39 mouse cellular contexts compared by ENCODE assay signal in genomic region chr17:28864464-28864863, GRCm38 (mm10). TPM values are rescaled to one million over a fixed set of nuclear protein-coding genes. Genes with fewer than 3 reads are reported as not detected.
"Had no signal": no experiment of that assay in that cellular context is flagged by ENCODE, and none has a peak within 500 bp of the region (broad histone marks: within the 10 kb centered on the region; RNA-seq: fewer than 3 reads in every experiment).

No protein-coding gene starts in this region.

- H3K4me1 ChIP-seq: heart, embryonic 12.5 days; heart, embryonic 13.5 days; heart, embryonic 15.5 days; hindbrain, embryonic 10.5 days; intestine, embryonic 15.5 days; kidney, embryonic 15.5 days had no signal

- H3K27me3 ChIP-seq: heart, embryonic 12.5 days; heart, embryonic 13.5 days; heart, embryonic 15.5 days; hindbrain, embryonic 12.5 days; hindbrain, embryonic 13.5 days; hindbrain, embryonic 15.5 days; intestine, embryonic 15.5 days; kidney, embryonic 15.5 days had no signal

- ATAC-seq: hindbrain, embryonic 16.5 days; hindbrain, postnatal 0 days; inflammation-experienced regulatory T-cells, adult 6 months; intestine, embryonic 15.5 days; intestine, embryonic 16.5 days; intestine, postnatal 0 days had no signal

- H3K9ac ChIP-seq: heart, embryonic 12.5 days; heart, embryonic 13.5 days; heart, embryonic 15.5 days; hindbrain, embryonic 12.5 days; hindbrain, embryonic 13.5 days; hindbrain, embryonic 14.5 days; hindbrain, embryonic 15.5 days; intestine, embryonic 15.5 days; kidney, embryonic 15.5 days had no signal

- H3K36me3 ChIP-seq: heart, embryonic 10.5 days; heart, embryonic 12.5 days; heart, embryonic 13.5 days; heart, embryonic 15.5 days; hindbrain, embryonic 10.5 days; hindbrain, embryonic 12.5 days; hindbrain, embryonic 13.5 days; hindbrain, embryonic 15.5 days; intestine, embryonic 15.5 days; kidney, embryonic 15.5 days had no signal

- H3K4me2 ChIP-seq: heart, embryonic 11.5 days; heart, embryonic 12.5 days; heart, embryonic 13.5 days; heart, embryonic 15.5 days; hindbrain, embryonic 12.5 days; hindbrain, embryonic 13.5 days; hindbrain, embryonic 14.5 days; hindbrain, embryonic 15.5 days; intestine, embryonic 15.5 days; kidney, embryonic 15.5 days had no signal

- H3K27ac ChIP-seq: heart, embryonic 10.5 days; heart, embryonic 13.5 days; heart, embryonic 15.5 days; hindbrain, embryonic 10.5 days; hindbrain, embryonic 12.5 days; hindbrain, embryonic 13.5 days; hindbrain, embryonic 14.5 days; hindbrain, embryonic 15.5 days; hindbrain, postnatal 0 days; intestine, embryonic 15.5 days; kidney, embryonic 15.5 days; kidney, postnatal 0 days had no signal

- DNase-seq: heart, postnatal 10 days; heart, postnatal 14 days; heart, postnatal 36 days; heart, postnatal 4 days; kidney, adult 11 months; kidney, adult 18-20 months; kidney, adult 2 months; kidney, adult 8-10 months; kidney, adult 9 months; kidney, postnatal 10 days; kidney, postnatal 14 days; kidney, postnatal 36 days; kidney, postnatal 4 days; layer of hippocampus, adult 9-11 months; layer of hippocampus, postnatal 36 days had no signal

- H3K9me3 ChIP-seq: heart, embryonic 10.5 days; heart, embryonic 12.5 days; heart, embryonic 13.5 days; heart, embryonic 15.5 days; hindbrain, embryonic 10.5 days; hindbrain, embryonic 12.5 days; hindbrain, embryonic 13.5 days; hindbrain, embryonic 15.5 days; intestine, embryonic 15.5 days; kidney, embryonic 15.5 days had no signal

- H3K4me3 ChIP-seq: heart, embryonic 10.5 days; heart, embryonic 12.5 days; heart, embryonic 13.5 days; heart, embryonic 15.5 days; hindbrain, embryonic 10.5 days; hindbrain, embryonic 12.5 days; hindbrain, embryonic 13.5 days; hindbrain, embryonic 15.5 days; intestine, embryonic 15.5 days; kidney, embryonic 15.5 days; layer of hippocampus, adult 2 months had no signal

RNA-seq across cellular contexts. Expression of gene Pnpla1, which starts 6.3 kb away (rescaled TPM):
- total RNA-seq: heart, postnatal 10 days; heart, postnatal 14 days; heart, postnatal 25 days; heart, postnatal 36 days had no signal
- polyA plus RNA-seq: heart, embryonic 10.5 days; heart, embryonic 13.5 days; heart, embryonic 14.5 days; heart, embryonic 15.5 days; hindbrain, embryonic 10.5 days; hindbrain, embryonic 11.5 days; hindbrain, embryonic 12.5 days; hindbrain, embryonic 13.5 days; hindbrain, embryonic 14.5 days; hindbrain, embryonic 16.5 days; inflammation-experienced regulatory T-cells, adult 6 months; kidney, adult 2 months; kidney, embryonic 14.5 days; kidney, embryonic 16.5 days; kidney, postnatal 0 days had no signal

RNA-seq across cellular contexts. Expression of gene 4930539E08Rik, which starts 50.7 kb away (rescaled TPM):
- total RNA-seq: heart, postnatal 36 days had no signal
- polyA plus RNA-seq: heart, embryonic 11.5 days; hindbrain, embryonic 11.5 days had no signal
